Mouse (Mus musculus): ENCODE data around the gene Ccr5. TPM values are rescaled to one million over a fixed set of nuclear protein-coding genes. Genes with fewer than 3 reads are reported as not detected.
"Not testable (repeated sequence)": the region's sequence is repeated elsewhere in the genome, so short reads cannot be mapped to it uniquely, and the experiment has no call there.

Gene Ccr5
- polyA plus RNA-seq, 1 experiment, result 0.10 TPM

- Histone ChIP-seq H3K27ac (ENCODE audit: insufficient read depth, low read depth, low read length) (no peak overlapping the region), H3K4me1 (ENCODE audit: control insufficient read depth, insufficient read depth, insufficient read length, low read length) (no peaks in the 10 kb centered on the region), H3K36me3 (ENCODE audit: control insufficient read depth, insufficient read depth, low read length) (no peaks in the 10 kb centered on the region), H3K27me3 (ENCODE audit: control insufficient read depth, insufficient read depth, low read length) (peaks cover 2% of the 10 kb centered on the region; the same call in 1 of the 2 replicates), H3K4me3 (ENCODE audit: low read depth, low read length) (no peak overlapping the region)
- TF ChIP-seq CTCF (IDR thresholded peaks at IDR 0.05; ENCODE audit: extremely low read depth, insufficient read length, insufficient replicate concordance, low read depth, low read length) (peak; percentile 56; the same call in 1 of the 2 replicates), POLR2A (IDR thresholded peaks at IDR 0.05; ENCODE audit: low read depth, low read length) (no peak)
- WGBS, result 90% methylated on average over 1 of the region's 1 CpGs
Observed at GRCm38 (mm10) chr9:124118489-124118888, 2.9 kb upstream of the Ccr5 start.

- no peak for TF ChIP-seq CTCF (IDR thresholded peaks at IDR 0.05; ENCODE audit: extremely low read depth, insufficient read length, insufficient replicate concordance, low read depth, low read length)
- TF ChIP-seq POLR2A (IDR thresholded peaks at IDR 0.05; ENCODE audit: low read depth, low read length), result no peak
- Histone ChIP-seq H3K36me3 (ENCODE audit: control insufficient read depth, insufficient read depth, low read length) (no peaks in the 10 kb centered on the region), H3K4me1 (ENCODE audit: control insufficient read depth, insufficient read depth, insufficient read length, low read length) (no peaks in the 10 kb centered on the region), H3K27me3 (ENCODE audit: control insufficient read depth, insufficient read depth, low read length) (peaks cover 2% of the 10 kb centered on the region; the same call in 1 of the 2 replicates), H3K4me3 (ENCODE audit: low read depth, low read length) (no peak overlapping the region), H3K27ac (ENCODE audit: insufficient read depth, low read depth, low read length) (no peak overlapping the region)
- 59% methylated on average over 11 of the region's 11 CpGs for WGBS
Observed at GRCm38 (mm10) chr9:124125576-124125975, 4.2 kb downstream of the Ccr5 start.

- Histone ChIP-seq H3K27ac (ENCODE audit: insufficient read depth, low read depth, low read length) (peak overlapping the region; percentile 43; the same call in 1 of the 2 replicates), H3K36me3 (ENCODE audit: control insufficient read depth, insufficient read depth, low read length) (no peaks in the 10 kb centered on the region)
Observed at GRCm38 (mm10) chr9:124126373-124126772, 5.0 kb downstream of the Ccr5 start.

GRCm38 (mm10) chr9:124127412-124127811, 6.1 kb downstream of the Ccr5 start:
- H3K27ac ChIP-seq (ENCODE audit: insufficient read depth, low read depth, low read length), result no peak overlapping the region
- WGBS, result 66% methylated on average over 4 of the region's 4 CpGs
- peaks cover 1% of the 10 kb centered on the region; the same call in 1 of the 2 replicates for H3K27me3 ChIP-seq (ENCODE audit: control insufficient read depth, insufficient read depth, low read length)

More at GRCm38 (mm10) chr9:124126373-124126772, 5.0 kb downstream of the Ccr5 start:
- Histone ChIP-seq H3K4me1 (ENCODE audit: control insufficient read depth, insufficient read depth, insufficient read length, low read length) (no peaks in the 10 kb centered on the region), H3K4me3 (ENCODE audit: low read depth, low read length) (no peak overlapping the region), H3K27me3 (ENCODE audit: control insufficient read depth, insufficient read depth, low read length) (peaks cover 2% of the 10 kb centered on the region; the same call in 1 of the 2 replicates)
- 33% methylated on average over 5 of the region's 5 CpGs for WGBS
- TF ChIP-seq POLR2A (IDR thresholded peaks at IDR 0.05; ENCODE audit: low read depth, low read length) (no peak), CTCF (IDR thresholded peaks at IDR 0.05; ENCODE audit: extremely low read depth, insufficient read length, insufficient replicate concordance, low read depth, low read length) (no peak)

GRCm38 (mm10) chr9:124128379-124128778, 7.0 kb downstream of the Ccr5 start:
- no peak overlapping the region for H3K4me3 ChIP-seq (ENCODE audit: low read depth, low read length)
- no peak overlapping the region for H3K27ac ChIP-seq (ENCODE audit: insufficient read depth, low read depth, low read length)
- no peaks in the 10 kb centered on the region for H3K27me3 ChIP-seq (ENCODE audit: control insufficient read depth, insufficient read depth, low read length)
- H3K36me3 ChIP-seq (ENCODE audit: control insufficient read depth, insufficient read depth, low read length), result no peaks in the 10 kb centered on the region
- H3K4me1 ChIP-seq (ENCODE audit: control insufficient read depth, insufficient read depth, insufficient read length, low read length), result no peaks in the 10 kb centered on the region
- 0% methylated on average over 1 of the region's 1 CpGs for WGBS
- TF ChIP-seq CTCF (IDR thresholded peaks at IDR 0.05; ENCODE audit: extremely low read depth, insufficient read length, insufficient replicate concordance, low read depth, low read length) (no peak), POLR2A (IDR thresholded peaks at IDR 0.05; ENCODE audit: low read depth, low read length) (no peak)

More at GRCm38 (mm10) chr9:124127412-124127811, 6.1 kb downstream of the Ccr5 start:
- Histone ChIP-seq H3K4me1 (ENCODE audit: control insufficient read depth, insufficient read depth, insufficient read length, low read length) (no peaks in the 10 kb centered on the region), H3K36me3 (ENCODE audit: control insufficient read depth, insufficient read depth, low read length) (no peaks in the 10 kb centered on the region), H3K4me3 (ENCODE audit: low read depth, low read length) (no peak overlapping the region)
- TF ChIP-seq POLR2A (IDR thresholded peaks at IDR 0.05; ENCODE audit: low read depth, low read length) (no peak), CTCF (IDR thresholded peaks at IDR 0.05; ENCODE audit: extremely low read depth, insufficient read length, insufficient replicate concordance, low read depth, low read length) (no peak)

- H3K27ac ChIP-seq (ENCODE audit: insufficient read depth, low read depth, low read length); H3K27me3 ChIP-seq (ENCODE audit: control insufficient read depth, insufficient read depth, low read length); H3K4me1 ChIP-seq (ENCODE audit: control insufficient read depth, insufficient read depth, insufficient read length, low read length); H3K36me3 ChIP-seq (ENCODE audit: control insufficient read depth, insufficient read depth, low read length); H3K4me3 ChIP-seq (ENCODE audit: low read depth, low read length): not testable (repeated sequence)
- WGBS, result 73% methylated on average over 2 of the region's 2 CpGs
Observed at GRCm38 (mm10) chr9:124132899-124133298, 11.6 kb downstream of the Ccr5 start.

- WGBS, result 98% methylated on average over 1 of the region's 1 CpGs
- H3K27me3 ChIP-seq (ENCODE audit: control insufficient read depth, insufficient read depth, low read length); H3K4me3 ChIP-seq (ENCODE audit: low read depth, low read length): not testable (repeated sequence)
Observed at GRCm38 (mm10) chr9:124134919-124135318, 13.6 kb downstream of the Ccr5 start.

GRCm38 (mm10) chr9:124137619-124138018, 16.3 kb downstream of the Ccr5 start:
- Histone ChIP-seq H3K4me1 (ENCODE audit: control insufficient read depth, insufficient read depth, insufficient read length, low read length) (no peaks in the 10 kb centered on the region), H3K27me3 (ENCODE audit: control insufficient read depth, insufficient read depth, low read length) (no peaks in the 10 kb centered on the region), H3K36me3 (ENCODE audit: control insufficient read depth, insufficient read depth, low read length) (no peaks in the 10 kb centered on the region), H3K4me3 (ENCODE audit: low read depth, low read length) (no peak overlapping the region), H3K27ac (ENCODE audit: insufficient read depth, low read depth, low read length) (no peak overlapping the region)
- TF ChIP-seq CTCF (IDR thresholded peaks at IDR 0.05; ENCODE audit: extremely low read depth, insufficient read length, insufficient replicate concordance, low read depth, low read length), result no peak
- no peak for TF ChIP-seq POLR2A (IDR thresholded peaks at IDR 0.05; ENCODE audit: low read depth, low read length)
- 60% methylated on average over 11 of the region's 11 CpGs for WGBS

More at GRCm38 (mm10) chr9:124134919-124135318, 13.6 kb downstream of the Ccr5 start:
- not testable (repeated sequence) for H3K27ac ChIP-seq (ENCODE audit: insufficient read depth, low read depth, low read length); H3K4me1 ChIP-seq (ENCODE audit: control insufficient read depth, insufficient read depth, insufficient read length, low read length); H3K36me3 ChIP-seq (ENCODE audit: control insufficient read depth, insufficient read depth, low read length)
